Comparison of ENCODE assay signal across 8 mouse cellular contexts in the genomic region with DNA sequence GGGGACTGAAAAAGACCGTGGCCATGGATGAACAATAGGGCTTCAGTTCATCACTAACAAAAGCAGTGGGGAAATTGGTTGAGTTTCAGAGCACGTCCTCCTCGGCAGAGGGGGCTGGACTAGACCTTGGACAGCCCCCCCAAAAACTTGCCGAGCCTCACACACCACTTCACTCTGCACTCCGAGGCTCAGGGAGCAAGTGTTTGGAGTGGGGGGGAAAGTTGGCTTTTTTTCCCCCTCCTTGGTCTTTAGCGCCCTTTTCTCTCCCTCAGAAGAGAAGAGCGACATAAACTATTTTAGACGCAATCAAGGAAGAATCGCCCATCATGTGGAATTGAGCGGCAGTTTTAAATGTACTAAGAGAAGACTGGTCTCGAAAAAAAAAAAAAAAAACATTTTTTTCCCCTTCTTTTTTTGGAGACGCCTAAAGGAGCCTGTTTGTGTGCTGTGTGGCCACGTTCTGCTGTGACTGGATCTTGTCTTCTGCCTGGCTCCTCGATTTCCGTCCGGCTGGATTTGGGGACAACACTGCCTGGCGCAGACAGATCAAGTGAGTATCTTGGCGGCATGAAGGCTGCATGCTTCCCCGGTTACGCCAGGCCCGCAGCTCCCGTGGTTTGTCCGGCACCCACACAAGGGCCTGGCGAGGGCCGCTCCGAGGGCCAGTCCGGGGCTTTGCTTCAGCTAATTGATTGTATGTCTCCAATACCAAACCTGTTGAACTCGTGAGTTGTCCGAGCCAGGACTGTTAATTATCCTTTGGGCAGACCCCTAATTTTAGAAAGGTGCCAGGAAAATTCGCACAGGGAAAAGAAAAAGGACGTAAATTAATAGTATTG.
DNase-seq lines count a peak whose midpoint lies in the region; ATAC-seq and TF ChIP-seq lines count a peak whose summit lies in the region.

No protein-coding gene starts in this region.

- no peaks in the 10 kb centered on the region for H3K9me3 ChIP-seq in heart, embryonic 12.5 days (replicated peaks)
- H3K9me3 ChIP-seq in forebrain, embryonic 10.5 days, result no peaks in the 10 kb centered on the region
- no peaks in the 10 kb centered on the region for H3K9me3 ChIP-seq in neural tube, embryonic 13.5 days
- H3K9me3 ChIP-seq in lung, postnatal 0 days (ENCODE audit: low read length), result no peaks in the 10 kb centered on the region

- no peaks in the 10 kb centered on the region for H3K36me3 ChIP-seq in heart, embryonic 12.5 days
- peaks cover 67% of the 10 kb centered on the region for H3K36me3 ChIP-seq in forebrain, embryonic 10.5 days (replicated peaks)
- peaks cover 12% of the 10 kb centered on the region; the same call in 1 of the 2 replicates for H3K36me3 ChIP-seq in neural tube, embryonic 13.5 days
- no peaks in the 10 kb centered on the region for H3K36me3 ChIP-seq in lung, postnatal 0 days (ENCODE audit: insufficient read depth, low read length)

- WGBS in heart, embryonic 12.5 days, result 1% methylated on average over 31 of the region's 31 CpGs
- WGBS in forebrain, embryonic 10.5 days, result under 1% methylated on average over 31 of the region's 31 CpGs
- under 1% methylated on average over 31 of the region's 31 CpGs for WGBS in neural tube, embryonic 13.5 days
- 2% methylated on average over 31 of the region's 31 CpGs for WGBS in lung, postnatal 0 days

- H3K4me2 ChIP-seq in heart, embryonic 12.5 days, result peak overlapping the region; percentile 66
- H3K4me2 ChIP-seq in neural tube, embryonic 13.5 days, result peak overlapping the region; percentile 69
- no peak overlapping the region for H3K4me2 ChIP-seq in lung, postnatal 0 days (replicated peaks; ENCODE audit: low read depth, low read length)

- peaks cover 50% of the 10 kb centered on the region for H3K27me3 ChIP-seq in heart, embryonic 12.5 days (replicated peaks)
- H3K27me3 ChIP-seq in forebrain, embryonic 10.5 days (ENCODE audit: poor library complexity, severe bottlenecking), result peaks cover 97% of the 10 kb centered on the region
- no peaks in the 10 kb centered on the region for H3K27me3 ChIP-seq in neural tube, embryonic 13.5 days
- H3K27me3 ChIP-seq in lung, postnatal 0 days (replicated peaks; ENCODE audit: insufficient read depth, low read length), result peaks cover 76% of the 10 kb centered on the region

- peak overlapping the region; percentile 41 for H3K4me3 ChIP-seq in heart, embryonic 12.5 days
- peak overlapping the region; percentile 84 for H3K4me3 ChIP-seq in forebrain, embryonic 10.5 days
- peak overlapping the region; percentile 84 for H3K4me3 ChIP-seq in neural tube, embryonic 13.5 days
- no peak overlapping the region for H3K4me3 ChIP-seq in lung, postnatal 0 days (ENCODE audit: low read depth, low read length)

- no peak overlapping the region for H3K27ac ChIP-seq in heart, embryonic 12.5 days (ENCODE audit: poor library complexity, severe bottlenecking)
- H3K27ac ChIP-seq in forebrain, embryonic 10.5 days, result peak overlapping the region; percentile 100
- peak overlapping the region; percentile 100 for H3K27ac ChIP-seq in neural tube, embryonic 13.5 days (replicated peaks)
- no peak overlapping the region for H3K27ac ChIP-seq in lung, postnatal 0 days (ENCODE audit: low read length)

- no peak for TF ChIP-seq EP300 in lung, postnatal 0 days (IDR thresholded peaks at IDR 0.05)

- no peak for TF ChIP-seq CTCF in lung, postnatal 0 days (IDR thresholded peaks at IDR 0.05)

- H3K9ac ChIP-seq in heart, embryonic 12.5 days, result no peak overlapping the region
- H3K9ac ChIP-seq in neural tube, embryonic 13.5 days, result peak overlapping the region; percentile 100
- H3K9ac ChIP-seq in lung, postnatal 0 days (replicated peaks; ENCODE audit: low read depth), result no peak overlapping the region

- intact Hi-C loops in heart, postnatal 25 days (cut with DNase I), result loop anchor here (10.0 kb wide), 1 partner anchor 492 kb away; the partner anchor contains the start of gene Tmem161b

- ATAC-seq in heart, embryonic 12.5 days (ENCODE audit: insufficient number of reproducible peaks, low FRiP score), result no peak
- peak; percentile 32 for ATAC-seq in neural tube, embryonic 13.5 days (ENCODE audit: low read depth)
- ATAC-seq in lung, postnatal 0 days, result no peak

- DNase-seq in heart, postnatal 25 days (ENCODE audit: low spot score), result no peak
- DNase-seq in R1 (ENCODE audit: low read depth, low spot score), result peak; percentile 40
- peak; percentile 76 for DNase-seq in forebrain, embryonic 10.5 days (ENCODE audit: extremely low spot score, low spot score)
- DNase-seq in layer of hippocampus, adult 9-11 months, result peak; percentile 79
- no peak for DNase-seq in thymus, postnatal 0 days (ENCODE audit: low spot score)
- no peak for DNase-seq in lung, postnatal 0 days (ENCODE audit: low spot score)

- H3K4me1 ChIP-seq in heart, embryonic 12.5 days (replicated peaks), result peaks cover 22% of the 10 kb centered on the region
- H3K4me1 ChIP-seq in forebrain, embryonic 10.5 days, result 0 out of 2 replicates have a peak, but pooled peaks cover 3% of the 10 kb centered on the region
- no peaks in the 10 kb centered on the region for H3K4me1 ChIP-seq in neural tube, embryonic 13.5 days (replicated peaks)
- 0 out of 2 replicates have a peak, but pooled peaks cover 2% of the 10 kb centered on the region for H3K4me1 ChIP-seq in lung, postnatal 0 days (ENCODE audit: insufficient read depth, low read depth, low read length)

Comparison
In these comparisons a context has a peak if more than half of its experiments do, and no peak if none do; other contexts are left out.
1. H3K27ac ChIP-seq: peak in forebrain, embryonic 10.5 days (single experiment) and neural tube, embryonic 13.5 days (single experiment); none in heart, embryonic 12.5 days (single experiment) and lung, postnatal 0 days (single experiment).
2. DNase-seq: peak in R1 (single experiment), forebrain, embryonic 10.5 days (single experiment) and layer of hippocampus, adult 9-11 months (single experiment); none in heart, postnatal 25 days (single experiment), thymus, postnatal 0 days (single experiment) and lung, postnatal 0 days (single experiment).